Mouse (Mus musculus): ENCODE measurements around the gene Aurkb. TPM values are rescaled to one million over a fixed set of nuclear protein-coding genes. Genes with fewer than 3 reads are reported as not detected.

Aurkb gene
- polyA plus RNA-seq, 1 experiment from 2014 or later, result 184 TPM

GRCm38 (mm10) chr11:69015644-69016441 lies 29.6 kb upstream of the Aurkb start, which contains the start of gene Ctc1:
Gene Ctc1, plus strand, starts transcription at chr11:69015911.
- WGBS, result 6% methylated on average over 38 of the region's 38 CpGs
- H3K4me3 ChIP-seq, result peak within 1 kb of the TSS; percentile 76
- no peaks in the 10 kb centered on the region for H3K27me3 ChIP-seq (ENCODE audit: insufficient read depth, poor library complexity, severe bottlenecking)
- no peaks in the 10 kb centered on the region for H3K9me3 ChIP-seq
- peak within 1 kb of the TSS; percentile 98 for H3K27ac ChIP-seq
- H3K36me3 ChIP-seq, result peaks cover 4% of the 10 kb centered on the region
- peak; percentile 94 for DNase-seq (ENCODE audit: low spot score)
- peaks cover 28% of the 10 kb centered on the region for H3K4me1 ChIP-seq (replicated peaks)

DNA sequence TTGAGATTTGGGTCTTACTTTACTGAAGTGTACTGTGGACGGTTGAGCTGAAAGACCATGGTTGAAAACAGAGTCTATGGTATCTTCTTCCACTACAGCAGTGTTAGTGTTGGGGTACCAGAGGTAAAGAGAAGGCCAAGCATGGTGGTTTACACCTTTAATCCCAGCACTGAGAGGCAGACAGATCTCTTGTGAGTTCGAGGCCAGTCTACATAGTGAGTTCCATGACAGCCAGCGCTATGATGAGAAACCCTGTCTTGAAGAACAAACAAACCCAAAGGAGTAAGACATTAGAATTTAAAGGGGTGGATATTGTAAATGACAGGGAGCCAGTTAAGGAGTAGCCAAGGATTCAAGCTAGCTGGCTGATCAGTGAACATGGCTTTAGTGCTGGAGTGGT lies 28.7 kb upstream of the Aurkb start:
- H3K27me3 ChIP-seq (ENCODE audit: insufficient read depth, poor library complexity, severe bottlenecking), result no peaks in the 10 kb centered on the region

DNA sequence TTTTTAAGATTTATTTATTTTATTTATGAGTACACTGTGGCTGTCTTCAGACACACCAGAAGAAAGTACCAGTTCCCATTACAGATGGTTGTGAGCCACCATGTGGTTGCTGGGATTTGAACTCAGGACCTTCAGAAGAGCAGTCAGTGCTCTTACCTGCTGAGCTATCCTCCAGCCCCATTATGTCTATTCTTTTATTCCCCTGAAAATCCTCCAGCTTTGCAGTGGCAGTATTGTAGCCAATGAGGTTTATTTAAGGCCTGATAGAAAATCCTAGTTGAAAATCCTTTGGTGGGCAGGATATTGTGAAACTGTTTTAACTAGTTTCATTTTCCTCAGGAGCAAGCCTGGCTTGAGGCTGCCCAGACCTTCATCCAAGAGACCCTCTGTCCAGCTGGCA lies 24.8 kb upstream of the Aurkb start:
- DNase-seq (ENCODE audit: low spot score), result no peak
- H3K4me3 ChIP-seq, result no peak overlapping the region
- H3K4me1 ChIP-seq (replicated peaks), result peaks cover 10% of the 10 kb centered on the region
- peaks cover 53% of the 10 kb centered on the region for H3K36me3 ChIP-seq
- H3K27ac ChIP-seq, result no peak overlapping the region
- H3K27me3 ChIP-seq (ENCODE audit: insufficient read depth, poor library complexity, severe bottlenecking), result no peaks in the 10 kb centered on the region
- no peaks in the 10 kb centered on the region for H3K9me3 ChIP-seq

More for the DNA sequence above, 28.7 kb upstream of the Aurkb start:
- Histone ChIP-seq H3K27ac (peak overlapping the region; percentile 98), H3K4me3 (peak overlapping the region; percentile 76), H3K9me3 (no peaks in the 10 kb centered on the region), H3K36me3 (peaks cover 13% of the 10 kb centered on the region), H3K4me1 (replicated peaks) (peaks cover 21% of the 10 kb centered on the region)
- 74% methylated on average over 3 of the region's 3 CpGs for WGBS
- DNase-seq (ENCODE audit: low spot score), result peak; percentile 5

- 96% methylated on average over 3 of the region's 3 CpGs for WGBS
- no peaks in the 10 kb centered on the region for H3K4me1 ChIP-seq (replicated peaks)
- no peak overlapping the region for H3K4me3 ChIP-seq
- no peaks in the 10 kb centered on the region for H3K27me3 ChIP-seq (ENCODE audit: insufficient read depth, poor library complexity, severe bottlenecking)
- H3K9me3 ChIP-seq, result no peaks in the 10 kb centered on the region
- no peak overlapping the region for H3K27ac ChIP-seq
- DNase-seq (ENCODE audit: low spot score), result no peak
- H3K36me3 ChIP-seq, result peaks cover 100% of the 10 kb centered on the region
Observed at GRCm38 (mm10) chr11:69026562-69026961, 18.9 kb upstream of the Aurkb start.

- DNase-seq (ENCODE audit: low spot score), result no peak
- no peaks in the 10 kb centered on the region for H3K4me1 ChIP-seq (replicated peaks)
- no peak overlapping the region for H3K4me3 ChIP-seq
- H3K9me3 ChIP-seq, result no peaks in the 10 kb centered on the region
- no peaks in the 10 kb centered on the region for H3K27me3 ChIP-seq (ENCODE audit: insufficient read depth, poor library complexity, severe bottlenecking)
- WGBS, result 71% methylated on average over 2 of the region's 2 CpGs
- peaks cover 99% of the 10 kb centered on the region for H3K36me3 ChIP-seq
- no peak overlapping the region for H3K27ac ChIP-seq
Observed at GRCm38 (mm10) chr11:69028805-69029204, 16.6 kb upstream of the Aurkb start.

- peaks cover 76% of the 10 kb centered on the region for H3K36me3 ChIP-seq
- H3K4me1 ChIP-seq (replicated peaks), result peaks cover 22% of the 10 kb centered on the region
- H3K27me3 ChIP-seq (ENCODE audit: insufficient read depth, poor library complexity, severe bottlenecking), result no peaks in the 10 kb centered on the region
- no peak overlapping the region for H3K4me3 ChIP-seq
- no peak overlapping the region for H3K27ac ChIP-seq
- 79% methylated on average over 9 of the region's 9 CpGs for WGBS
- H3K9me3 ChIP-seq, result no peaks in the 10 kb centered on the region
- no peak for DNase-seq (ENCODE audit: low spot score)
Observed at GRCm38 (mm10) chr11:69033552-69033951, 11.9 kb upstream of the Aurkb start.

DNA sequence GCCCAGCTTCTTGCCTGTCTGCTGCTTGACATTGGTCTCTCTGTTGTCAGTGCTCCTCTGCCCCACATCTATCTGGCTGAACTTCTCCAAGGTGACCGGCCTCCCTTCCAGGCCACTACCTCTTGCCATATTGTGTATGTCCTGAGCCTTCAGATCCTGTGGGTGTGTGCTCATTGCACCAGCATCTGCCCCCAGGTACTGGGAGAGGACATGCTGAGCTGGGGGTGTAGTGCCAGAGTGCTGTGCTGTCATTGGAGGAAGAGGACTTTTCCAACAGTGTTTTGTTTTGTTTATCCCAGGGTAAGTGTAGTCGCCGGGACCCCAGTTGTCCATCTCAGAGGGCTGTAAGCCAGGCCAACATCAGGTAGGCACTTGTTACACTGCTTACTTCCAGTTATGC lies 10.9 kb upstream of the Aurkb start:
- no peaks in the 10 kb centered on the region for H3K27me3 ChIP-seq (ENCODE audit: insufficient read depth, poor library complexity, severe bottlenecking)
- H3K27ac ChIP-seq, result no peak overlapping the region
- H3K4me3 ChIP-seq, result no peak overlapping the region
- no peaks in the 10 kb centered on the region for H3K9me3 ChIP-seq
- peaks cover 66% of the 10 kb centered on the region for H3K36me3 ChIP-seq
- WGBS, result 92% methylated on average over 3 of the region's 3 CpGs
- DNase-seq (ENCODE audit: low spot score), result no peak
- H3K4me1 ChIP-seq (replicated peaks), result peaks cover 33% of the 10 kb centered on the region

DNA sequence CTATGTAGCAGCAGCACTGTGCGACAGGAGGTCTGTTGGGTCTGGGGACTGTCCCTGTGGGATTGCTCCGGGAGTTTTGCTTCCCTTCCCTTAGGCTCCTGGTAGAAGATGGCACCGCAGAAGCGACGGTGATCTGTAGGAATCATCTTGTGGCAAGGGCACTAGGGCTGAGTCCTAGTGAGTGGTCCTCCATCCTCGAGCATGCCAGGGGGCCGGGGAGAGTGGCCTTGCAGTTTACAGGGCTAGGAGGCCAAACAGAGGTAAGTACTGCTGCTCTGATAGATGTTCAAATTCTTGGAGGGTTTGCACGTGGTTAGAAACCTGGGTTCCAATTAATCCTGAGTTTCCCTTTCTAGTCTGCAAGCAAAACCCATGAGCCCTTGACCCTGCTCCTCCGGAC lies 10.0 kb upstream of the Aurkb start:
- no peak for DNase-seq (ENCODE audit: low spot score)
- H3K27me3 ChIP-seq (ENCODE audit: insufficient read depth, poor library complexity, severe bottlenecking), result no peaks in the 10 kb centered on the region
- peak overlapping the region; percentile 71 for H3K4me3 ChIP-seq
- peaks cover 57% of the 10 kb centered on the region for H3K36me3 ChIP-seq
- peak overlapping the region; percentile 82 for H3K27ac ChIP-seq
- WGBS, result 84% methylated on average over 9 of the region's 9 CpGs
- H3K9me3 ChIP-seq, result no peaks in the 10 kb centered on the region
- peaks cover 33% of the 10 kb centered on the region for H3K4me1 ChIP-seq (replicated peaks)

DNA sequence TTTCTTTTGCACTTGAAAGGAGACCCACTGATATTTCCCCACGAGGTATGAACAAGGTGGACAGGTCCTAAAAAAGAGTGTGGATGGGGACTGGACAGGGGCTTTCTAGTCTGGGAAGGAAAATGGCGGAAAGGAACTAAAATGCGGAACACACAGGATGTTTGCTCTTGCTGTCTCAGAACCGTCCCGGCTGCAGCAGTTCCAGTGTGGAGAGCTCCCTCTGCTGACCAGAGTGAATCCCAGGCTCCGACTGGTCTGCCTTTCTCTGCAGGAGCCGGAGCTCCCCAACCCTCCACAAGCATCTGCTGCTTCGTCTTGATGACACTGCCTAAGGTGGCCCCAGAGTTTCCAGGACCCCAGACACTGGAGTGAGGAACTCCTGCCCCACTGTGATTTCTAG lies 9.6 kb upstream of the Aurkb start:
- H3K27ac ChIP-seq, result peak overlapping the region; percentile 82
- no peaks in the 10 kb centered on the region for H3K27me3 ChIP-seq (ENCODE audit: insufficient read depth, poor library complexity, severe bottlenecking)
- peak overlapping the region; percentile 71 for H3K4me3 ChIP-seq
- DNase-seq (ENCODE audit: low spot score), result peak; percentile 86
- peaks cover 33% of the 10 kb centered on the region for H3K4me1 ChIP-seq (replicated peaks)
- no peaks in the 10 kb centered on the region for H3K9me3 ChIP-seq
- WGBS, result 10% methylated on average over 8 of the region's 8 CpGs
- H3K36me3 ChIP-seq, result peaks cover 53% of the 10 kb centered on the region

DNA sequence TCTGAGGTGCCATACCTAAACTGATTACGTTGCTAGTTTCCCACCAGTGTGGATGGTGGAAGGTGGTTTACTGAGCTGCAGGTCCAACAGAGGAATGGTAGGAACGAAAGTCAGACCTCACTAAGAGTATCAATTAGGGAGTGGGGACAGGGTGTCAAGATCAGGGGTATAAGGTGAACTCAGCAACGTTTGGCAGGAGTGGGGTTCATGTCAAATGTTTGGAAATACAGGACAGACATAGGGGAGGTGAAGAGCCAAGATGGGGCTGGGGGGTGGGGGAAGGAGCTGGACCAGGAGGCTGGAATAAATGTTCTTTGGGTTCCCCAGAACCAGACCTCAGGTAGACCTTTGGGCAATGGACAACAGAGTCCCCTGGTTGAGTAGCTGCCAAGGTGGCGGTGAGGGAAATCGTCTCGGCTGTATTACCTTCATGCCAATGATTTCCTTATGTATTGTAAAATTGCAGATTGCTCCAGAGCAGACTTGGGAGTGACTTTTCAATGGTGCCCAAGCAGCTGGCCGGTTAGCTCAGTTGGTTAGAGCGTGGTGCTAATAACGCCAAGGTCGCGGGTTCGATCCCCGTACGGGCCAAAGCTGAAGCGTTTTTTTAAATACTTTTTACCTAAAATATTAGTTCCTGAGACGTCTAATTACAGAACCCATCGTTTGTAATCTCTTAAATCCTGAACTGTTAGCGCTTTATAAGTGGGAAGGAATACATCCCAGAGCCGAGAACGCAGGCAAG lies 8.8 kb upstream of the Aurkb start:
- Histone ChIP-seq H3K36me3 (peaks cover 45% of the 10 kb centered on the region), H3K27ac (peak overlapping the region; percentile 89), H3K4me3 (peak overlapping the region; percentile 71), H3K9me3 (no peaks in the 10 kb centered on the region), H3K4me1 (replicated peaks) (peaks cover 33% of the 10 kb centered on the region), H3K27me3 (ENCODE audit: insufficient read depth, poor library complexity, severe bottlenecking) (no peaks in the 10 kb centered on the region)
- DNase-seq (ENCODE audit: low spot score), result peak; percentile 88
- WGBS, result 10% methylated on average over 20 of the region's 20 CpGs

GRCm38 (mm10) chr11:69037231-69038061 lies 8.0 kb upstream of the Aurkb start:
- Histone ChIP-seq H3K27ac (peak overlapping the region; percentile 89), H3K9me3 (no peaks in the 10 kb centered on the region), H3K4me1 (replicated peaks) (peaks cover 33% of the 10 kb centered on the region), H3K4me3 (peak overlapping the region; percentile 71), H3K36me3 (peaks cover 38% of the 10 kb centered on the region), H3K27me3 (ENCODE audit: insufficient read depth, poor library complexity, severe bottlenecking) (no peaks in the 10 kb centered on the region)
- peak; percentile 86 for DNase-seq (ENCODE audit: low spot score)
- WGBS, result under 1% methylated on average over 34 of the region's 34 CpGs

- peak overlapping the region; percentile 71 for H3K4me3 ChIP-seq
- H3K27ac ChIP-seq, result no peak overlapping the region
- H3K27me3 ChIP-seq (ENCODE audit: insufficient read depth, poor library complexity, severe bottlenecking), result no peaks in the 10 kb centered on the region
- H3K4me1 ChIP-seq (replicated peaks), result peaks cover 33% of the 10 kb centered on the region
- no peaks in the 10 kb centered on the region for H3K9me3 ChIP-seq
- H3K36me3 ChIP-seq, result peaks cover 31% of the 10 kb centered on the region
- 70% methylated on average over 5 of the region's 5 CpGs for WGBS
- DNase-seq (ENCODE audit: low spot score), result no peak
Observed at GRCm38 (mm10) chr11:69038173-69038572, 7.3 kb upstream of the Aurkb start.

Measured in hindbrain, embryonic 10.5 days (tissue).